Mouse (Mus musculus) MEL (cell line): Measurements from ENCODE around the gene Ndrg4. TPM values are rescaled to one million over a fixed set of nuclear protein-coding genes. Genes with fewer than 3 reads are reported as not detected.

Experiments used
- DNase-seq: peaks from one replicate; pipeline ENCODE4 v3.0.0; 2011; ENCODE audit warnings: low read depth, low spot score
- H3K27ac ChIP-seq: 2 replicates; pipeline ENCODE4 v1.5.1; 2012; ENCODE audit warnings: low read depth, mild to moderate bottlenecking, control low read depth, low read length, moderate library complexity; ENCODE audit not compliant: control insufficient read depth
- H3K27me3 ChIP-seq, 2 experiments: fragments of 150-350 bp in 1 of 2; sonication (generic) in 1 of 2; 2 replicates each; pipeline ENCODE4 v1.6.1; 2012; ENCODE audit warnings: low read length in 2 of 2, mild to moderate bottlenecking in 2 of 2, improper control_type of control experiment in 1 of 2, moderate library complexity in 1 of 2; ENCODE audit not compliant: insufficient read depth in 2 of 2, control insufficient read depth in 1 of 2
- H3K36me3 ChIP-seq, 2 experiments: 2 replicates each; pipeline ENCODE4 v1.6.1; 2012 to 2014; ENCODE audit warnings: low read length in 2 of 2, improper control_type of control experiment in 1 of 2, inconsistent platforms in 1 of 2, mild to moderate bottlenecking in 1 of 2; ENCODE audit not compliant: insufficient read depth in 2 of 2, control insufficient read depth in 1 of 2
- H3K4me1 ChIP-seq, 2 experiments: fragments of 150-350 bp in 1 of 2; sonication (generic) in 1 of 2; 2 replicates each; pipeline ENCODE4 v1.6.1; 2012; ENCODE audit warnings: low read length in 2 of 2, improper control_type of control experiment in 1 of 2, mild to moderate bottlenecking in 1 of 2; ENCODE audit not compliant: insufficient read depth in 2 of 2, control insufficient read depth in 1 of 2
- H3K4me3 ChIP-seq, 2 experiments: fragments of 150-350 bp in 1 of 2; sonication (generic) in 1 of 2; 2 replicates each; pipeline ENCODE4 v1.5.1; 2012; ENCODE audit warnings: low read depth in 2 of 2, low read length in 2 of 2, mild to moderate bottlenecking in 2 of 2, moderate library complexity in 2 of 2, control low read depth in 1 of 2, improper control_type of control experiment in 1 of 2; ENCODE audit not compliant: control insufficient read depth in 1 of 2, insufficient read depth in 1 of 2
- H3K79me2 ChIP-seq: 2 replicates; pipeline ENCODE4 v1.6.1; 2012; ENCODE audit warnings: mild to moderate bottlenecking, low read length, moderate library complexity; ENCODE audit not compliant: control insufficient read depth, poor library complexity, insufficient read depth
- H3K9ac ChIP-seq: 2 replicates; pipeline ENCODE4 v1.6.1; 2012; ENCODE audit warnings: low read depth, mild to moderate bottlenecking, control low read depth, low read length, moderate library complexity; ENCODE audit not compliant: control insufficient read depth, poor library complexity, severe bottlenecking
- H3K9me3 ChIP-seq: fragments of 150-350 bp; sonication (generic); replicated peaks from 2 replicates; pipeline ENCODE4 v1.6.1; 2012; ENCODE audit warnings: mild to moderate bottlenecking, low read length, improper control_type of control experiment, moderate library complexity; ENCODE audit not compliant: insufficient read depth
- BHLHE40 ChIP-seq: IDR thresholded peaks from 2 replicates; pipeline ENCODE4 v1.6.1; 2012; ENCODE audit warnings: low read depth, mild to moderate bottlenecking, inconsistent platforms, low read length, improper control_type of control experiment, borderline replicate concordance
- CHD1 ChIP-seq: IDR thresholded peaks from 2 replicates; pipeline ENCODE4 v1.6.1; 2012; ENCODE audit warnings: low read depth, mild to moderate bottlenecking, inconsistent platforms, low read length, improper control_type of control experiment
- CHD2 ChIP-seq: IDR thresholded peaks from 2 replicates; pipeline ENCODE4 v1.6.1; 2011; ENCODE audit warnings: low read length, improper control_type of control experiment
- CTCF ChIP-seq, 3 experiments: IDR thresholded peaks in 2 of 3; conservative IDR thresholded peaks in 1 of 3; 2 replicates each; pipeline ENCODE4 v1.5.1; 2011 to 2012; ENCODE audit warnings: low read length in 3 of 3, low read depth in 2 of 3, mild to moderate bottlenecking in 2 of 3, improper control_type of control experiment in 1 of 3, inconsistent platforms in 1 of 3, mixed read lengths in 1 of 3, moderate library complexity in 1 of 3; ENCODE audit not compliant: control insufficient read depth in 1 of 3, insufficient read depth in 1 of 3, poor library complexity in 1 of 3, severe bottlenecking in 1 of 3
- E2F4 ChIP-seq: IDR thresholded peaks from 2 replicates; pipeline ENCODE4 v1.6.1; 2011; ENCODE audit warnings: low read depth, low read length, improper control_type of control experiment, borderline replicate concordance
- ELF1 ChIP-seq: IDR thresholded peaks from 2 replicates; pipeline ENCODE4 v1.6.1; 2014; ENCODE audit warnings: low read depth, mild to moderate bottlenecking, inconsistent platforms, low read length, improper control_type of control experiment, moderate library complexity
- EP300 ChIP-seq, 2 experiments: IDR thresholded peaks; 2 replicates each; pipeline ENCODE4 v1.6.1; 2011; ENCODE audit warnings: improper control_type of control experiment in 2 of 2, low read length in 2 of 2, low read depth in 1 of 2, mild to moderate bottlenecking in 1 of 2
- GABPA ChIP-seq: IDR thresholded peaks from 2 replicates; pipeline ENCODE4 v1.6.1; 2012; ENCODE audit warnings: low read depth, mild to moderate bottlenecking, inconsistent platforms, low read length, improper control_type of control experiment, moderate library complexity
- GATA1 ChIP-seq: IDR thresholded peaks from 2 replicates; pipeline ENCODE4 v1.6.1; 2011; ENCODE audit warnings: low read depth, low read length, improper control_type of control experiment
- HCFC1 ChIP-seq: IDR thresholded peaks from 2 replicates; pipeline ENCODE4 v1.6.1; 2012; ENCODE audit warnings: low read depth, mild to moderate bottlenecking, inconsistent platforms, low read length, improper control_type of control experiment, moderate library complexity
- JUND ChIP-seq: IDR thresholded peaks from 2 replicates; pipeline ENCODE4 v1.6.1; 2011; ENCODE audit warnings: low read depth, mild to moderate bottlenecking, improper control_type of control experiment, low read length
- KAT2A ChIP-seq: conservative IDR thresholded peaks from 2 replicates; pipeline ENCODE4 v1.6.1; 2012; ENCODE audit warnings: low read depth, low read length, improper control_type of control experiment, inconsistent platforms
- MAX ChIP-seq: IDR thresholded peaks from 2 replicates; pipeline ENCODE4 v1.6.1; 2011; ENCODE audit warnings: low read length, improper control_type of control experiment
- MAZ ChIP-seq: IDR thresholded peaks from 2 replicates; pipeline ENCODE4 v1.6.1; 2012; ENCODE audit warnings: low read depth, mild to moderate bottlenecking, inconsistent platforms, low read length, improper control_type of control experiment
- MEF2A ChIP-seq: IDR thresholded peaks from 2 replicates; pipeline ENCODE4 v1.6.1; 2014; ENCODE audit warnings: low read depth, mild to moderate bottlenecking, inconsistent platforms, low read length, improper control_type of control experiment; ENCODE audit not compliant: poor library complexity, insufficient replicate concordance, severe bottlenecking; ENCODE audit errors: extremely low read depth
- MXI1 ChIP-seq: IDR thresholded peaks from 2 replicates; pipeline ENCODE4 v1.6.1; 2011; ENCODE audit warnings: mild to moderate bottlenecking, low read depth, low read length, improper control_type of control experiment
- MYB ChIP-seq: IDR thresholded peaks from 2 replicates; pipeline ENCODE4 v1.6.1; 2011; ENCODE audit warnings: mild to moderate bottlenecking, low read depth, low read length, improper control_type of control experiment
- NELFE ChIP-seq: IDR thresholded peaks from 2 replicates; pipeline ENCODE4 v1.6.1; 2011; ENCODE audit warnings: low read depth, low read length, improper control_type of control experiment
- NRF1 ChIP-seq: IDR thresholded peaks from 2 replicates; pipeline ENCODE4 v1.6.1; 2014; ENCODE audit warnings: low read depth, mild to moderate bottlenecking, inconsistent platforms, low read length, improper control_type of control experiment, moderate library complexity; ENCODE audit not compliant: poor library complexity, insufficient read depth, severe bottlenecking
- POLR2A ChIP-seq, 2 experiments: IDR thresholded peaks; 2 replicates each; pipeline ENCODE4 v1.6.1; 2011 to 2012; ENCODE audit warnings: low read length in 2 of 2, mild to moderate bottlenecking in 2 of 2, control low read depth in 1 of 2, improper control_type of control experiment in 1 of 2, low read depth in 1 of 2, moderate library complexity in 1 of 2; ENCODE audit not compliant: control insufficient read depth in 1 of 2, insufficient read depth in 1 of 2, poor library complexity in 1 of 2
- POLR2AphosphoS2 ChIP-seq: IDR thresholded peaks from 2 replicates; pipeline ENCODE4 v1.6.1; 2011; ENCODE audit warnings: low read length, improper control_type of control experiment
- POLR2AphosphoS5 ChIP-seq: IDR thresholded peaks from 2 replicates; pipeline ENCODE4 v1.6.1; 2012; ENCODE audit warnings: low read depth, borderline replicate concordance, mild to moderate bottlenecking, inconsistent platforms, low read length, moderate library complexity, mixed read lengths
- RAD21 ChIP-seq: IDR thresholded peaks from 2 replicates; pipeline ENCODE4 v1.6.1; 2011; ENCODE audit warnings: mild to moderate bottlenecking, low read depth, low read length, improper control_type of control experiment
- RCOR1 ChIP-seq: IDR thresholded peaks from 2 replicates; pipeline ENCODE4 v1.6.1; 2012; ENCODE audit warnings: low read depth, mild to moderate bottlenecking, inconsistent platforms, low read length, improper control_type of control experiment
- SIN3A ChIP-seq: IDR thresholded peaks from 2 replicates; pipeline ENCODE4 v1.6.1; 2012; ENCODE audit warnings: low read length, improper control_type of control experiment, inconsistent platforms
- SMC3 ChIP-seq: IDR thresholded peaks from 2 replicates; pipeline ENCODE4 v1.6.1; 2011; ENCODE audit warnings: low read depth, low read length, improper control_type of control experiment
- TAL1 ChIP-seq: IDR thresholded peaks from 2 replicates; pipeline ENCODE4 v1.6.1; 2012; ENCODE audit warnings: mild to moderate bottlenecking, inconsistent platforms, low read length, moderate library complexity, mixed read lengths
- TBP ChIP-seq: IDR thresholded peaks from 2 replicates; pipeline ENCODE4 v1.8.0; 2011; ENCODE audit warnings: low read depth, low read length, improper control_type of control experiment
- TCF12 ChIP-seq: IDR thresholded peaks from 2 replicates; pipeline ENCODE4 v1.6.1; 2014; ENCODE audit warnings: low read depth, mild to moderate bottlenecking, inconsistent platforms, low read length, improper control_type of control experiment, moderate library complexity
- UBTF ChIP-seq: IDR thresholded peaks from 2 replicates; pipeline ENCODE4 v1.6.1; 2012; ENCODE audit warnings: low read depth, mild to moderate bottlenecking, inconsistent platforms, low read length, improper control_type of control experiment, moderate library complexity, borderline replicate concordance; ENCODE audit not compliant: insufficient read depth
- USF1 ChIP-seq: IDR thresholded peaks from 2 replicates; pipeline ENCODE4 v1.6.1; 2014; ENCODE audit warnings: low read depth, mild to moderate bottlenecking, inconsistent platforms, low read length, improper control_type of control experiment, moderate library complexity
- USF2 ChIP-seq, 2 experiments: IDR thresholded peaks; 2 replicates each; pipeline ENCODE4 v1.6.1; 2011 to 2012; ENCODE audit warnings: improper control_type of control experiment in 2 of 2, low read length in 2 of 2, borderline replicate concordance in 1 of 2, inconsistent platforms in 1 of 2, low read depth in 1 of 2, mild to moderate bottlenecking in 1 of 2; ENCODE audit not compliant: insufficient read depth in 1 of 2
- ZC3H11A ChIP-seq: IDR thresholded peaks from 2 replicates; pipeline ENCODE4 v1.6.1; 2012; ENCODE audit warnings: low read depth, mild to moderate bottlenecking, inconsistent platforms, low read length, improper control_type of control experiment
- ZKSCAN1 ChIP-seq: IDR thresholded peaks from 2 replicates; pipeline ENCODE4 v1.6.1; 2012; ENCODE audit warnings: low read depth, mild to moderate bottlenecking, inconsistent platforms, low read length, improper control_type of control experiment, moderate library complexity
- ZMIZ1 ChIP-seq: IDR thresholded peaks from 2 replicates; pipeline ENCODE4 v1.6.1; 2012; ENCODE audit warnings: low read depth, mild to moderate bottlenecking, inconsistent platforms, low read length, improper control_type of control experiment, moderate library complexity
- ZNF384 ChIP-seq: IDR thresholded peaks from 2 replicates; pipeline ENCODE4 v1.6.1; 2012; ENCODE audit warnings: low read depth, mild to moderate bottlenecking, inconsistent platforms, low read length, improper control_type of control experiment
- polyA plus RNA-seq, 2 experiments: library from polyadenylated mRNA; stranded (reverse) in 1 of 2; unstranded in 1 of 2; fragments of >175 nt in 1 of 2; fragments of >200 nt in 1 of 2; gene quantifications; 2 replicates each; pipeline versions ENCODE4 v1.2.1 to v1.2.4; 2012; ENCODE audit warnings: low replicate concordance in 2 of 2, low read depth in 1 of 2; ENCODE audit not compliant: insufficient read length in 2 of 2, insufficient read depth in 1 of 2, missing spikeins in 1 of 2
- total RNA-seq: library from RNA; depleted of rRNA; stranded (reverse); fragments of 300-350 nt; gene quantifications from 2 replicates; pipeline ENCODE4 v1.2.3, GENCODE M21; 2012

The Ndrg4 gene
- total and polyA plus RNA-seq, 3 experiments = 0.15 to 0.28 TPM; not detected in 1

DNA sequence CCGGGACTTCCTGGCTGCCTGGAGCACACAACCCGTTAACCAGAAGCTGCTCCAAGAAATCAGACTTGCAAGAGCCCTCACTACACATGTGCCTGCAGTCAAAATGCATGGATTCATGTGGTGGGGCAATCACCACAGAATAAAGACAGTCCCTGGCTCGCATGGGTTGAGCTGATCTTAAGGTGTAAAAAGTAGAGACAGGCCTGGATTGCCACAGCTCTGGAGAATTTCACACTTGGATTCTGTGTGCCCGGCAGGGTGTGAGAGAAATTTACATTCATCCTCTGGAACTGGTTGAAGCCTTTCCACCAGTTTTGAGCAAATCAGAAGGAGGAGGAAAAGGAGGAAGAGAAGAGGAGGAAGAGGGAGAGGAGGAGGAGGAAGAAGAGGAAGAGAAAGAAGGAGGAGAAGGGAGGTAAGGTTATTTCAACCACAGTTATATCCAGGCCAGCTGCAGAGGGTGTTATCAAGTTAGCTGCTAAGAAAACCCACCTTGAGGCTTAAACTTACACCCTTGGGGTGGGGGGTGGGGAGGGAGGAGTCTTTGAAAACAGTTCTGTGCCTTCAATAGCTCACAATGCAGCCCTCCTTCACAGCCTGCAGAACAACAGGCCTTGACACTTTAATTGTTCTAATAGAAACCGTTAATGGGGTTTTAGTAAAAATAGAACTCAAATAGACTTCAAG, 20.3 kb upstream of the Ndrg4 start:
- no peak overlapping the region; a peak in 1 of 4 replicates for H3K4me3 ChIP-seq
- no peaks in the 10 kb centered on the region for H3K79me2 ChIP-seq
- no peaks in the 10 kb centered on the region for H3K9me3 ChIP-seq
- H3K9ac ChIP-seq = peak overlapping the region; percentile 17; the same call in 1 of the 2 replicates
- peaks cover 0 to 19% of the 10 kb centered on the region in 2 experiments; a peak in 2 of 4 replicates for H3K36me3 ChIP-seq
- no peaks in the 10 kb centered on the region for H3K27me3 ChIP-seq
- peaks cover 23 to 32% of the 10 kb centered on the region in 2 experiments for H3K4me1 ChIP-seq
- H3K27ac ChIP-seq = peak overlapping the region; percentile 61
- peak; percentile 68 for DNase-seq
- TF ChIP-seq E2F4 (no peak), POLR2A (IDR thresholded peaks at IDR 0.05; ENCODE audit: control insufficient read depth in 1 of 2, insufficient read depth in 1 of 2, low read depth in 1 of 2, low read length in 2 of 2, poor library complexity in 1 of 2) (no peak), GATA1 (peak; percentile 56), NRF1 (no peak), HCFC1 (0 out of 2 replicates have a peak, but pooled peaks have one; percentile 17), ZC3H11A (no peak), EP300 (IDR thresholded peaks at IDR 0.05; ENCODE audit: low read depth in 1 of 2, low read length in 2 of 2) (peak; percentile 62 to 75; a peak in 3 of 4 replicates), TAL1 (no peak; the same call in 1 of the 2 replicates), CTCF (IDR thresholded peaks at IDR 0.05 in 2 of 3, conservative IDR thresholded peaks at IDR 0.05 in 1 of 3; ENCODE audit: control insufficient read depth in 1 of 3, insufficient read depth in 1 of 3, low read depth in 2 of 3, low read length in 3 of 3, poor library complexity in 1 of 3, severe bottlenecking in 1 of 3) (no peak), POLR2AphosphoS2 (no peak), MXI1 (no peak), ELF1 (0 out of 2 replicates have a peak, but pooled peaks have one; percentile 27), BHLHE40 (no peak), RCOR1 (no peak; the same call in 1 of the 2 replicates), TCF12 (peak; percentile 72), POLR2AphosphoS5 (no peak), NELFE (no peak), MAX (0 out of 2 replicates have a peak, but pooled peaks have one; percentile 28), MAZ (0 out of 2 replicates have a peak, but pooled peaks have one; percentile 72), JUND (no peak), USF1 (no peak), CHD2 (no peak), SMC3 (no peak), SIN3A (0 out of 2 replicates have a peak, but pooled peaks have one; percentile 33), MYB (no peak), ZNF384 (no peak), GABPA (no peak), CHD1 (no peak), UBTF (no peak), TBP (no peak), USF2 (IDR thresholded peaks at IDR 0.05; ENCODE audit: borderline replicate concordance in 1 of 2, insufficient read depth in 1 of 2, low read depth in 1 of 2, low read length in 2 of 2) (no peak), KAT2A (no peak), MEF2A (no peak), RAD21 (no peak), ZMIZ1 (no peak), ZKSCAN1 (no peak)
